Mouse (Mus musculus) thymus, postnatal 10 days (tissue): Measurements from ENCODE around the gene Brd3.
"Not testable (repeated sequence)": the region's sequence is repeated elsewhere in the genome, so short reads cannot be mapped to it uniquely, and the experiment has no call there.

Experiments used
- DNase-seq, 2 experiments: peaks; one replicate each; pipeline ENCODE4 v3.0.0; 2021; ENCODE audit warnings: low spot score in 2 of 2

Brd3 gene

GRCm38 (mm10) chr2:27512909-27513308 lies 5.4 kb upstream of the Brd3 start:
- no peak for DNase-seq

DNA sequence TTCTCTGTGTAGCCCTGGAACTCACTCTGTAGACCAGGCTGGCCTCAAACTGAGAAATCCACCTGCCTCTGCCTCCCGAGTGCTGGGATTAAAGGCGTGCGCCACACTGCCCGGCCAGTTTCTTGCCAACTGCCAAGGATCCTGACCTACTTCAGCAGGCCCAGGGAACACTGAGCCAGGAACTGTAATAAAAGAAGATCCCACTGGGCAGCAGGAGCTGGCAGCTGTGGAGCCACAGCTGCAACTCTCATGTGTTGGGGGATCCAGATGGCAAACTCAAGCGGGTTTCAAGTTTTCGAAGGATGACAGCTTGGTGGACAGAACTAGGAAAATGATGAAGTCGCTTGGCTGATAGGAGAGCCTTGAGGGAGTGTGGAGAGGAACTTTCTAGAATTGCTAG lies 3.2 kb upstream of the Brd3 start:
- DNase-seq: no peak

- DNase-seq: not testable (repeated sequence)
Measured at GRCm38 (mm10) chr2:27506658-27507057, 804 bp downstream of the Brd3 start.

GRCm38 (mm10) chr2:27505539-27505938 lies 1.9 kb downstream of the Brd3 start:
- no peak for DNase-seq

- DNase-seq: no peak
Measured at GRCm38 (mm10) chr2:27504113-27504885, 3.2 kb downstream of the Brd3 start.

- DNase-seq: no peak
Measured at GRCm38 (mm10) chr2:27496391-27497028, 11.0 kb downstream of the Brd3 start.

DNA sequence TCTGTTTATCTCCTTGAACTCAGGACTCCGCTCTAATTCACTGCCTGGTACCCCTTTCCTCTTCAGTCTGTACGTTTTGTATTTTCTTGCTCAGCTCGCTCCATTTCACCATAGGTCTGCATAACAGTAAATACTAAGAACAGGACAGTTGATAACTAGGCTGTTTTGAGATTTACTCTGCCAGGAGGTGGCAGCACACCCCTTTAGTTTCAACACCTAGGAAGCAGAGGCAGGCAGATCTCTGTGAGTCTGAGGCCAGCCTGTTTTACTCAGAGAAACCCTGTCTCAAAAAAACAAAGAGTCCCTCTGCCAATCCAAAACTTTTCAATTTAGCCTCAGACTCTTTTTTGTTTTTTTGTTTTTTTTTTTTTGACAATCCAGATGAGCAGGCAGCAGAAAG lies 13.5 kb downstream of the Brd3 start:
- no peak for DNase-seq

- no peak for DNase-seq
Measured at GRCm38 (mm10) chr2:27490939-27491338, 16.5 kb downstream of the Brd3 start.

DNA sequence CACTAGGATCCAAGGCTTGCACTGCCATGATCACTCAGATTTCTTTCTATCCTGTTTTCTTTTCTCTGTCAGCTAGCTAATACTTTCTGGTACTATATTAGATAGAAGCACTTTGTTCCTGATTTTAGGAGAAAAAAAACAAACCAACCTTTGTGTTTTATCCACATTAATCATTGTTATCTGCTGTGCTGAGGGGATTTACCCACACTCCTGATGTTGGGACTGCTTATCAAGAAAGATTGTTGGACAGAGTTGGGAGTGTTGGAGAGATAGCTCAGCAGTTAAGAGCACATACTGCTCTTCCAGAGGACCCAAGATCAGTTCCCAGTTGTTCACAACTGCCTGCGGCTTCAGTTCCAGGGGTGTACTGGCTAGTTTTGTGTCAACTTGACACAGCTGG lies 19.1 kb downstream of the Brd3 start:
- no peak for DNase-seq

- DNase-seq: no peak
Measured at GRCm38 (mm10) chr2:27487336-27488049, 20.0 kb downstream of the Brd3 start.

GRCm38 (mm10) chr2:27486725-27487124 lies 20.7 kb downstream of the Brd3 start:
- no peak for DNase-seq

- DNase-seq: no peak
Measured at GRCm38 (mm10) chr2:27482265-27482861, 25.1 kb downstream of the Brd3 start.

- DNase-seq: no peak
Measured at GRCm38 (mm10) chr2:27480367-27480766, 27.1 kb downstream of the Brd3 start.

DNA sequence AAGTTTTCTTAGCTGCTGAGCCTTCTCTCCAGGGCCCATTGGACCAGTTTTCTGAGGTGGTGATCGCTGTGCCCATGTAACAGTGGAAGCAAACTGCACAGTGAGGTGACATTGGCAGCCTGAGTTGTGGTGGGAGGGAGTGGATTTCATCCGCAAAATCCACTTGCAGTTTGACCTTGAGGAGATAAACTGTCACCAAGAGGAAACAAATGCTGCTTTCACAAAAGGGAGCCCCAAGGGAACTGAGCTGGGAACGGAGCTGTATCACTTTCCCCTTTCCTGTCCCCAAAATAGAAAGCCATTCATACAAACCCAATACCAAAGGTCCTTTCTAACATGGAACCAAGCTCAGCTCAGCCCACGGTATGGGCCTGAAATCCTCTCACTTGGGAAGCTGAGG lies 27.6 kb downstream of the Brd3 start:
- no peak for DNase-seq

DNA sequence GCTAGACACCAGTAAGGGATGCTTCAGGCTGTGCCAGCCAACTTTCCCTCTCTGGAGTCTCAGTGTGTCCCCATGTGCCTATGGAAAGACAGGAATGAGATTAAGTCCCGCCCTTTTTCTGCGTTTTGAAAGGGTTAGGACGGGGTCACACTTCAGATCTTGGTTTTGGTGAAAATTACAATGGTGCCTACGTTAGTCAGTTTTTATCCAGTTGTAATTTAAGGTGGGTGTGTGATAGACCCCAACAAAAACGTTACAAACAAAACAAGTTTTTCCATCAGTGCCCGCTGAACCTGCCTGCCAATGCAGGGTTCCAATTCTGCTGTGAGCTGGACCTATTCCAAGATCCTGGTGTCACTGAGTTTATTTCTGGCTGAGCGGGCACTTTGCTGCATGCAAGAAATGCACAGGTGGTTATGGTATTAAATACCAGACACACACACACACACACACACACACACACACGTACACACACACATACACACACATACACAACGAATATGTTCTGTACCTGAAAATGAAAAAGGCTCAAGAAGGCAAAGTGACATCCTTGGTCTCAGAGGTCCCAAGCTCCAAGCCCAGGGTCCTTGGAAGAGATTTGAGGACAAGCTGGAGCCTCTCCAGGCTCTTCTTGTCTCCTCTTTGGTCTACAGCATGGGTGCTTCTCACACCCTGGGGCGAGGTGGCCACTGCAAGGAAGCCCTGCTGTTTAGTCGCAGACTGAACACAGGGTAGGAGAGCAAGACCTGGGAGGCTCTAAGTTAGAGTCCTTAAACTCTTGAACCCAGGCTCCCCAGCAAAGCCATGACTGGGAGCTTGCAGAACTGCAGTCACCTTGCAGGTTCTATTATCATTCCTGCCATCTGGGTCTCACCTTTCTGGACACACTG lies 30.9 kb downstream of the Brd3 start:
- DNase-seq: no peak

GRCm38 (mm10) chr2:27475495-27476302 lies 31.8 kb downstream of the Brd3 start:
- DNase-seq: peak; percentile 84 to 85

GRCm38 (mm10) chr2:27474621-27475484 lies 32.6 kb downstream of the Brd3 start:
- peak; percentile 30 to 33 for DNase-seq

DNA sequence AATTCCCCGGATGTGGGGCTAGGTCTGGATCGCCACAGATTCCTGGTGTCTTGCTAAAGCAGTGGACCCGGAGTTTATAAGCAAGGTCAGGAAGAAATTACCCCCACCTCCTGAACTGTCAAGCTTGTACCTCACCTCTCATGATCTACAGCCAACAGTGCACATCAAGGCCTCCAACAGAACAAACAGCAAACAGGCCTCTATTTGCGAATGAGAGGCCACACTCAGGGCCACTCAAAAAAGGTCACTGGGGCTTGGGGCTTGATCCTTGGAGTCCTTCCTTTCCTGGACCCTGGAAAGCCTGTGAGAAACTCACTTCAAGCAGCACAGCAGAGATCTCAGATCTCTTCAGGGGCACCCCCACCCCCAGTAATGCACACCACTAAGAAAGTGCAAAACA lies 33.6 kb downstream of the Brd3 start:
- DNase-seq: no peak

GRCm38 (mm10) chr2:27473061-27473765 lies 34.2 kb downstream of the Brd3 start:
- DNase-seq: peak; percentile 42 to 54
